Mouse (Mus musculus) lung, adult 2 months (tissue): ENCODE measurements around the gene Stau1.

Source experiments
- CTCF ChIP-seq: fragments of 200-500 bp; IDR thresholded peaks from 2 replicates; pipeline ENCODE4 v1.5.1; 2011; ENCODE audit warnings: mild to moderate bottlenecking, low read length, control low read depth; ENCODE audit not compliant: insufficient read depth
- POLR2A ChIP-seq: fragments of 200-500 bp; IDR thresholded peaks from 2 replicates; pipeline ENCODE4 v1.6.1; 2011; ENCODE audit warnings: low read depth, mild to moderate bottlenecking, control low read depth, low read length, borderline replicate concordance; ENCODE audit errors: extremely low read depth

- no peak for TF ChIP-seq CTCF
- TF ChIP-seq POLR2A, result no peak
These were observed 891 bp downstream of the Stau1 start for GRCm38 (mm10) chr2:166995021-166995795.
